Mouse (Mus musculus) common myeloid progenitor, adult 5-6 weeks (primary cell): ENCODE data around the gene Gm28729. TPM values are rescaled to one million over a fixed set of nuclear protein-coding genes. Genes with fewer than 3 reads are reported as not detected.
A peak's percentile ranks its signal among the peaks of the same experiment; 100 is the strongest.
"Not testable (repeated sequence)": the region's sequence is repeated elsewhere in the genome, so short reads cannot be mapped to it uniquely, and the experiment has no call there.

Experiments used
- ATAC-seq: replicated peaks from 2 replicates; pipeline ENCODE4 v1.8.0; 2016; ENCODE audit warnings: low read depth, mild to moderate bottlenecking, moderate TSS enrichment, inconsistent platforms; ENCODE audit not compliant: poor library complexity, severe bottlenecking
- total RNA-seq: library from RNA; stranded (forward); fragments of 200-1000, 187-1606 nt; gene quantifications from 2 replicates; pipeline ENCODE4 v1.2.3, GENCODE M21; 2017

Gene Gm28729
- total RNA-seq, 1 experiment from 2014 or later: not detected

- 0 out of 2 replicates have a peak, but pooled peaks have one; percentile 36 for ATAC-seq
Measured at GRCm38 (mm10) chr9:96526011-96526410, 947 bp upstream of the Gm28729 start.

- no peak for ATAC-seq
Measured at GRCm38 (mm10) chr9:96523148-96523547, 1.9 kb downstream of the Gm28729 start.

- ATAC-seq: not testable (repeated sequence)
Measured at GRCm38 (mm10) chr9:96521574-96521973, 3.5 kb downstream of the Gm28729 start.

- ATAC-seq: peak; percentile 52
Measured at GRCm38 (mm10) chr9:96517429-96517828, 7.6 kb downstream of the Gm28729 start.

- no peak for ATAC-seq
Measured at GRCm38 (mm10) chr9:96516806-96517205, 8.3 kb downstream of the Gm28729 start.

- ATAC-seq: peak; percentile 86
Measured at GRCm38 (mm10) chr9:96515737-96516136, 9.3 kb downstream of the Gm28729 start.

GRCm38 (mm10) chr9:96514278-96514677, 10.8 kb downstream of the Gm28729 start:
- 0 out of 2 replicates have a peak, but pooled peaks have one; percentile 52 for ATAC-seq

GRCm38 (mm10) chr9:96506011-96506498, 19.0 kb downstream of the Gm28729 start:
- ATAC-seq: no peak

- no peak for ATAC-seq
Measured at GRCm38 (mm10) chr9:96505156-96505555, 19.9 kb downstream of the Gm28729 start.

- no peak for ATAC-seq
Measured at GRCm38 (mm10) chr9:96504116-96504895, 20.8 kb downstream of the Gm28729 start.

- ATAC-seq: no peak
Measured at GRCm38 (mm10) chr9:96502856-96503610, 22.0 kb downstream of the Gm28729 start.

- ATAC-seq: no peak
Measured at GRCm38 (mm10) chr9:96501217-96501616, 23.8 kb downstream of the Gm28729 start.

GRCm38 (mm10) chr9:96493212-96493611, 31.9 kb downstream of the Gm28729 start:
- no peak for ATAC-seq

GRCm38 (mm10) chr9:96491810-96492209, 33.3 kb downstream of the Gm28729 start:
- peak; percentile 87 for ATAC-seq

GRCm38 (mm10) chr9:96487869-96488268, 37.2 kb downstream of the Gm28729 start:
- ATAC-seq: not testable (repeated sequence)

GRCm38 (mm10) chr9:96483648-96484047, 41.4 kb downstream of the Gm28729 start:
- ATAC-seq: no peak

GRCm38 (mm10) chr9:96483028-96483427, 42.0 kb downstream of the Gm28729 start:
- no peak for ATAC-seq

- peak; percentile 98 for ATAC-seq
Measured at GRCm38 (mm10) chr9:96478071-96478888, 46.8 kb downstream of the Gm28729 start, which contains the start of gene Rnf7. Gene Rnf7, minus strand, starts transcription at chr9:96478675.

GRCm38 (mm10) chr9:96472356-96472755, 52.7 kb downstream of the Gm28729 start:
- ATAC-seq: no peak

- ATAC-seq: not testable (repeated sequence)
Measured at GRCm38 (mm10) chr9:96471681-96472080, 53.4 kb downstream of the Gm28729 start.
